Mouse (Mus musculus) embryonic facial prominence, embryonic 12.5 days (tissue): Measurements from ENCODE around the gene Suclg2. TPM values are rescaled to one million over a fixed set of nuclear protein-coding genes. Genes with fewer than 3 reads are reported as not detected.

Source experiments
- ATAC-seq: fragments of 200-750 bp; cut with Nextera tagmentation; 2 replicates; pipeline ENCODE4 v1.8.0; 2017; ENCODE audit not compliant: insufficient number of reproducible peaks, insufficient read depth, low FRiP score, low TSS enrichment
- H3K27ac ChIP-seq: fragments of 300-500 bp; sonication (generic); 2 replicates; pipeline ENCODE4 v1.5.1; 2016; ENCODE audit warnings: mild to moderate bottlenecking
- H3K27me3 ChIP-seq: fragments of 300-500 bp; sonication (generic); 2 replicates; pipeline ENCODE4 v1.6.1; 2016; ENCODE audit warnings: mild to moderate bottlenecking, moderate library complexity
- H3K36me3 ChIP-seq: fragments of 300-500 bp; sonication (generic); 2 replicates; pipeline ENCODE4 v1.6.1; 2016; ENCODE audit warnings: mild to moderate bottlenecking
- H3K4me1 ChIP-seq: fragments of 300-500 bp; sonication (generic); 2 replicates; pipeline ENCODE4 v1.6.1; 2016
- H3K4me2 ChIP-seq: fragments of 300-500 bp; sonication (generic); replicated peaks from 2 replicates; pipeline ENCODE4 v1.6.1; 2016; ENCODE audit warnings: mild to moderate bottlenecking, moderate library complexity
- H3K4me3 ChIP-seq: fragments of 300-500 bp; sonication (generic); 2 replicates; pipeline ENCODE4 v1.5.1; 2016; ENCODE audit warnings: mild to moderate bottlenecking
- H3K9ac ChIP-seq: fragments of 300-500 bp; sonication (generic); 2 replicates; pipeline ENCODE4 v1.6.1; 2016; ENCODE audit warnings: mild to moderate bottlenecking, moderate library complexity
- H3K9me3 ChIP-seq: fragments of 300-500 bp; sonication (generic); 2 replicates; pipeline ENCODE4 v1.6.1; 2016; ENCODE audit warnings: mild to moderate bottlenecking, moderate library complexity
- WGBS: fragments of 180-500 bp; shearing (Covaris S2); methylation state at CpG from one replicate; pipeline ENCODE4 v1.1.7; 2016; 5-methylcytosine and 5-hydroxymethylcytosine counted together
- polyA plus RNA-seq: library from polyadenylated mRNA; unstranded; fragments of >200 nt; fragmentation: Nextera tagmentation; extraction: Ambion mirVana; gene quantifications from 2 replicates; pipeline ENCODE4 v1.2.1, GENCODE M21; 2016

Gene Suclg2
- polyA plus RNA-seq, 1 experiment from 2014 or later, result 51.8 TPM

GRCm38 (mm10) chr6:95587108-95587796 is 131.3 kb downstream of the Suclg2 start:
- no peaks in the 10 kb centered on the region for H3K27me3 ChIP-seq
- no peak overlapping the region for H3K9ac ChIP-seq
- H3K4me1 ChIP-seq, result no peaks in the 10 kb centered on the region
- H3K4me2 ChIP-seq, result no peak overlapping the region
- H3K36me3 ChIP-seq, result 0 out of 2 replicates have a peak, but pooled peaks cover 5% of the 10 kb centered on the region
- H3K27ac ChIP-seq, result no peak overlapping the region
- 82% methylated on average over 6 of the region's 6 CpGs for WGBS
- H3K4me3 ChIP-seq, result no peak overlapping the region
- H3K9me3 ChIP-seq, result peaks cover 3% of the 10 kb centered on the region; the same call in 1 of the 2 replicates
- ATAC-seq, result no peak

- 81% methylated on average over 3 of the region's 3 CpGs for WGBS
- H3K36me3 ChIP-seq, result peaks cover 8% of the 10 kb centered on the region; the same call in 1 of the 2 replicates
- H3K27me3 ChIP-seq, result no peaks in the 10 kb centered on the region
- H3K27ac ChIP-seq, result no peak overlapping the region
- peaks cover 3% of the 10 kb centered on the region; the same call in 1 of the 2 replicates for H3K9me3 ChIP-seq
- H3K4me3 ChIP-seq, result no peak overlapping the region
- 0 out of 2 replicates have a peak, but pooled peaks cover 3% of the 10 kb centered on the region for H3K4me1 ChIP-seq
- no peak overlapping the region for H3K4me2 ChIP-seq
- no peak overlapping the region for H3K9ac ChIP-seq
- no peak for ATAC-seq
These were observed 136.7 kb downstream of the Suclg2 start for GRCm38 (mm10) chr6:95581893-95582292.

DNA sequence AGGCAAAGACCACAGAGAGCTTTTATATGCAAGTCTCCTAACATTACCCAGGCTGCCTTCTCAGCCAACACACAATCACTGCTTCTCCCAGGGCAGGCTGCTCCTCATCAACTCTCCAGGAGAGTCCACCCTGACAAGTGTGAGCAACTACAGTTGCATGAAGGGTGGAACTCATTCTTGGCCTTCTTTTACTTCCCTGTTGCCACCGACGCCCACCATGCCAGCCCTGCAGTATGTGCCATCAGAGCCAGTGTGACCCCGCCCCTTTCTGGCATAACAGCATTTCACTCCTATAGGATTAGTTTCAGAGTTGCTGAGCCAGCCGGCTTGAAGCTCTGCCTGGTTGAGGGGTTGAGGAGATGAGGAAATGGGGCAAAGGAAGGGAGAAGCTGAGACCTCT is 138.8 kb downstream of the Suclg2 start:
- Histone ChIP-seq H3K27ac (no peak overlapping the region), H3K36me3 (peaks cover 5% of the 10 kb centered on the region; the same call in 1 of the 2 replicates), H3K4me2 (no peak overlapping the region), H3K9me3 (peaks cover 3% of the 10 kb centered on the region; the same call in 1 of the 2 replicates), H3K4me3 (no peak overlapping the region), H3K4me1 (peaks cover 12% of the 10 kb centered on the region), H3K27me3 (no peaks in the 10 kb centered on the region), H3K9ac (no peak overlapping the region)
- WGBS, result 76% methylated on average over 4 of the region's 4 CpGs
- no peak for ATAC-seq

GRCm38 (mm10) chr6:95575531-95575930 is 143.1 kb downstream of the Suclg2 start:
- H3K4me1 ChIP-seq, result peaks cover 15% of the 10 kb centered on the region
- 16% methylated on average over 4 of the region's 4 CpGs for WGBS

DNA sequence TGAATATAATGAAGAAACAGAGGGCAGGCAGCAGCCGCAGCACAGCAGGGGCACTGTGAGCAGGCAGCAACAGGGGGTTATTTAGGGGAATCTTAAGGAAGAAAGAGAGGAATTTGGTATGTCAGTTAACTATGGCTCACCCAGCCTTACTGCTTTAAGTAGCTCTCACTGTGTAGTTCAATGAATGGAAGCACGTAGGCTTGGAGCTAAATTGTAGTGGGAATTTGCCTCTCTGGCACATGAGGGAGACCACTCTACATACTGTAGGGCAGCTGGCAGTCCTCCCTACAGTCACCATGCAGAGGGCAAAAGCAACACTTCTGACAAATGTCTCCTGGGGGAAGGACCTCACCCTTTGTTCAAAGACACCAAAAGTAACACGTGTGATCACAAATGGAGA is 143.7 kb downstream of the Suclg2 start:
- H3K4me1 ChIP-seq, result peaks cover 14% of the 10 kb centered on the region
- ATAC-seq, result peak; percentile 47; the same call in 1 of the 2 replicates
- no peak overlapping the region for H3K27ac ChIP-seq
- H3K9me3 ChIP-seq, result no peaks in the 10 kb centered on the region
- peaks cover 2% of the 10 kb centered on the region; the same call in 1 of the 2 replicates for H3K36me3 ChIP-seq
- WGBS, result 18% methylated on average over 3 of the region's 3 CpGs
- H3K27me3 ChIP-seq, result no peaks in the 10 kb centered on the region
- H3K4me3 ChIP-seq, result no peak overlapping the region
- H3K9ac ChIP-seq, result no peak overlapping the region
- H3K4me2 ChIP-seq, result no peak overlapping the region

More at GRCm38 (mm10) chr6:95575531-95575930, 143.1 kb downstream of the Suclg2 start:
- H3K27me3 ChIP-seq, result no peaks in the 10 kb centered on the region
- ATAC-seq, result no peak
- no peak overlapping the region for H3K4me3 ChIP-seq
- H3K36me3 ChIP-seq, result peaks cover 2% of the 10 kb centered on the region; the same call in 1 of the 2 replicates
- no peak overlapping the region for H3K27ac ChIP-seq
- no peaks in the 10 kb centered on the region for H3K9me3 ChIP-seq
- no peak overlapping the region for H3K4me2 ChIP-seq
- H3K9ac ChIP-seq, result no peak overlapping the region

DNA sequence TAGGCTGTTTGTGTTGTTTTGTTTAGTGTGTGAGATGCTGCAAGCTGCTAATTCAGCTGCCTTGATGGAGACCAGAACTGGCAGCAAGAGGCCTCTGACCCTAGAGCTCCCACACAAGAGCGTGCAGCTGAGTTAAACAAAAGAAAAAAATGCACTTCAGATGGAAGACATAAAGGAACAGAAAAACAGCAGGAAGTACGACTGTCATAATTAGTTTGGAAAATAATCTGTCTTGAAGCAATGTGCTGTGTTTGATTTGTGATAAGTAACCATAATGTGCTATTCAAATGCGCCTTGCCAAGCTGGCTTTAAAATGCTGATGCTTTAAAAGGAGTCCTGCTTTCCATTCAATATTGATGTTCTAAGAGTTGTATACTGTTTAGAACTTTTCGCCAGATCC is 144.2 kb downstream of the Suclg2 start:
- Histone ChIP-seq H3K27me3 (no peaks in the 10 kb centered on the region), H3K4me3 (no peak overlapping the region), H3K27ac (no peak overlapping the region), H3K36me3 (peaks cover 2% of the 10 kb centered on the region; the same call in 1 of the 2 replicates), H3K4me2 (no peak overlapping the region), H3K4me1 (peaks cover 12% of the 10 kb centered on the region), H3K9me3 (no peaks in the 10 kb centered on the region), H3K9ac (no peak overlapping the region)
- WGBS, result 35% methylated on average over 4 of the region's 4 CpGs
- no peak for ATAC-seq

DNA sequence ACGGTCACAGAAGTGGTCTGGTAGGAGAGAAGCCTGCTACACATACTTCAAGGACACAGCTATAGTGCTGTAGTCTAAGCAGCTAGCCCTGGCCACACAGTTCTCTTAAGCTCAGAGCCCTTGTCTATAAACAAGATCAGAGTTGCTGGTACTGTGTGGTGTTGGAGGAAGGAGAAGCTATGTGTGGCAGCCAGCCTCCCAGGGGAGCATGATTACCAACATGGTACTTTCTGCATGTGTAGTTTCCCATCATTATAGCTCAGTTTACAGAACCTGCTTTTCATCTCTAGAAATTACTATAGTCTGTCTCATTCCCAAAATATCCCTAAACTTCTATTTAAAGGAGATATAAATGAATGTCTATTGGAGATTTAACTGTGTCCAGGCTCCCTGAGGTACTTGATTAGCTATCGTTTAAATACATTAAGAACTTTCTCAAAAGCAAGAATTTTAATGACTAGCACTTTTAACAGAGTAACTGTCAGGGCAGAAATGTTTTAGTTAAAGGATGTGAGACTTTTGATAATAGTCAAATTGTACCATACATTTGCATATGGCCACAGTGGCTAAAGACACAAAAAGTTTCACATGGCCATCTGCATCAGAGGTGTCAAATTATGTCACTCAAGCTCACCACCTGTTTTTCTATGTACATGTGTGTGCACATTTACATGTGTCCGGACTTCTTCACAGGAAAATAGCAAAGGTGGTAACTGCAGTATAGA is 145.4 kb downstream of the Suclg2 start:
- no peak overlapping the region for H3K27ac ChIP-seq
- H3K9ac ChIP-seq, result no peak overlapping the region
- no peaks in the 10 kb centered on the region for H3K9me3 ChIP-seq
- no peak for ATAC-seq
- 79% methylated on average over 3 of the region's 3 CpGs for WGBS
- peaks cover 1% of the 10 kb centered on the region; the same call in 1 of the 2 replicates for H3K36me3 ChIP-seq
- no peak overlapping the region for H3K4me2 ChIP-seq
- no peak overlapping the region for H3K4me3 ChIP-seq
- peaks cover 12% of the 10 kb centered on the region for H3K4me1 ChIP-seq
- H3K27me3 ChIP-seq, result no peaks in the 10 kb centered on the region

GRCm38 (mm10) chr6:95571620-95572019 is 147.0 kb downstream of the Suclg2 start:
- no peaks in the 10 kb centered on the region for H3K27me3 ChIP-seq
- no peak overlapping the region for H3K4me2 ChIP-seq
- no peak for ATAC-seq
- no peak overlapping the region for H3K27ac ChIP-seq
- no peaks in the 10 kb centered on the region for H3K36me3 ChIP-seq
- 83% methylated on average over 3 of the region's 3 CpGs for WGBS
- no peak overlapping the region for H3K9ac ChIP-seq
- no peak overlapping the region for H3K4me3 ChIP-seq
- H3K9me3 ChIP-seq, result no peaks in the 10 kb centered on the region
- H3K4me1 ChIP-seq, result peaks cover 12% of the 10 kb centered on the region

- H3K9ac ChIP-seq, result no peak overlapping the region
- H3K4me1 ChIP-seq, result no peaks in the 10 kb centered on the region
- no peaks in the 10 kb centered on the region for H3K36me3 ChIP-seq
- H3K4me3 ChIP-seq, result no peak overlapping the region
- ATAC-seq, result no peak
- no peaks in the 10 kb centered on the region for H3K27me3 ChIP-seq
- H3K4me2 ChIP-seq, result no peak overlapping the region
- H3K9me3 ChIP-seq, result no peaks in the 10 kb centered on the region
- H3K27ac ChIP-seq, result no peak overlapping the region
- 81% methylated on average over 2 of the region's 2 CpGs for WGBS
These were observed 155.1 kb downstream of the Suclg2 start for GRCm38 (mm10) chr6:95563355-95564009.

DNA sequence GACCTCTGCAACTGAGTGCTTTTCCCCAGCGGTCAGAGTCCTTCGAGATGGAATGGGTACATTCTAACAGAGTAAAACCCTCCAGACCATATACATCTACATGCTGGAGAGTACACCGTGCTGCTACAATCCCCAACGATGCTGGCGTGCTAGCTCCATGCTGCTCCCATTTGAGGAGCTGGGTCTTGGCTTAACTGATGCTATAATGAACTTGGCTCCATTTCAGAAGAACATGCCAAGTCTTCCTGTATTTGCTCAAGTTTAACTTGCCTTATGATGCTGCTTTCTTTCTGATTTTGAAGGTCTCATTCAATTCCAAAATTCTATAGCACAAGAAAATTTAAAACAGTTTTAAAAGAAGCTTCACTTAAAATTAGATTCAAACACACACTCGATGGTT is 162.3 kb downstream of the Suclg2 start:
- 96% methylated on average over 6 of the region's 6 CpGs for WGBS
- Histone ChIP-seq H3K4me2 (no peak overlapping the region), H3K36me3 (no peaks in the 10 kb centered on the region), H3K27ac (no peak overlapping the region), H3K4me1 (no peaks in the 10 kb centered on the region), H3K4me3 (no peak overlapping the region), H3K9ac (no peak overlapping the region), H3K27me3 (no peaks in the 10 kb centered on the region), H3K9me3 (no peaks in the 10 kb centered on the region)
- ATAC-seq, result no peak

- H3K9me3 ChIP-seq, result no peaks in the 10 kb centered on the region
- H3K4me1 ChIP-seq, result peaks cover 5% of the 10 kb centered on the region; the same call in 1 of the 2 replicates
- no peak overlapping the region for H3K9ac ChIP-seq
- no peak overlapping the region for H3K4me3 ChIP-seq
- ATAC-seq, result no peak
- H3K27ac ChIP-seq, result no peak overlapping the region
- H3K4me2 ChIP-seq, result no peak overlapping the region
- H3K27me3 ChIP-seq, result no peaks in the 10 kb centered on the region
- no peaks in the 10 kb centered on the region for H3K36me3 ChIP-seq
- WGBS, result 65% methylated on average over 6 of the region's 6 CpGs
These were observed 166.2 kb downstream of the Suclg2 start for GRCm38 (mm10) chr6:95552339-95552950.
